Mouse (Mus musculus): ENCODE results near the gene Gm36245.
"Not testable (repeated sequence)": the region's sequence is repeated elsewhere in the genome, so short reads cannot be mapped to it uniquely, and the experiment has no call there.

Gene Gm36245

DNA sequence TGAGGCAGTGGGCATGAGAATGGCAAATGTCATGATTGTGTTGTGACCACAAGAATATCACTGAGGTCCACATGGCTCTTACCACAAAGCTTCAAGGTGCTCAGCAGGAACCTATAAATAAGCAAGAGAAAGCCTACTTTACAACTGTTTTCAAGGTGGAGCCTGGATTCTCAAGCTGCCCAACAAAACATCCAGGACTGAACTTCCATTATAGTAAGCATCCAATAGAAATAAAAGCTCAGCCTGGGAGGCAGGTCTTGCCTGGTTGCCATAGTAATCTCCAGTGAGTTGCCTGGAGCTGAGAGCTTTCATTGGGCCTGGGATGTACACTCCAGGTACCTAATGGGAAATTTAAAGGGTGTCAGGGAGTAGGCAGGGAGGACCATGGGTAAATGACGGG lies at the start of gene Gm36245:
Gene Gm36245, plus strand, starts transcription at position 301 of the 400 bp plus-strand sequence.
- no peak for DNase-seq

DNA sequence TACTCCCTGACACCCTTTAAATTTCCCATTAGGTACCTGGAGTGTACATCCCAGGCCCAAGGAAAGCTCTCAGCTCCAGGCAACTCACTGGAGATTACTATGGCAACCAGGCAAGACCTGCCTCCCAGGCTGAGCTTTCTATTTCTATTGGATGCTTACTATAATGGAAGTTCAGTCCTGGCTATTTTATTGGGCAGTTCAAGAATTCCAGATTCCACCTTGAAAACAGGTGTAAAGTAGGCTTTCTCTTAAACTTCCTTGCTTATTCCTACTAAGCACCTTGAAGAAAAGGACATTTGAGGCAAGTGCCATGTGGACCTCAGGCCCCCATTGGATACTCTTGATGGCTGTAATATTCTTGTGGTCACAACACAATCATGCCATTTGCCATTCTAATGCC lies 37.3 kb upstream of the Gm36245 start, which contains the start of gene 1700025B11Rik:
Gene 1700025B11Rik, minus strand, starts transcription at position 101 of the 400 bp plus-strand sequence.
- no peak for DNase-seq

DNA sequence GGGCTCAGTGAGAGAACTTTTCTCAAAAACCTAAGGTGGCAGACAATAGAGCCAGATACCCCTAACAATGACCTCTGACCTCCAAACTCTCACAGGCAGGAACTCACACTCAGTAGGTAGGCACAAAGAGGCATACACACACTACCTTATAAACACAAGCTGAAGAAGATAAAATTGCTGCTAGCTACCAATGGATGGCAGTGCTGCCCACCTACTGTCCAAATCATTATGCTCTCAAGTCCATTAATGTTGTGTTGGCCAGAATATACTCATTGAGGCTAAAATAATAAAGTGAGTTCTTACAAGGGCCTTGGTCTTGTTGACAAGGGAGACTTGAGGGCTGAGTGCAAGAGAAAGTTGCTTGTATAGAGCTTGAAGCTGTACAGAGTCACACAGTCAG lies 35.8 kb upstream of the Gm36245 start:
- no peak for DNase-seq

DNA sequence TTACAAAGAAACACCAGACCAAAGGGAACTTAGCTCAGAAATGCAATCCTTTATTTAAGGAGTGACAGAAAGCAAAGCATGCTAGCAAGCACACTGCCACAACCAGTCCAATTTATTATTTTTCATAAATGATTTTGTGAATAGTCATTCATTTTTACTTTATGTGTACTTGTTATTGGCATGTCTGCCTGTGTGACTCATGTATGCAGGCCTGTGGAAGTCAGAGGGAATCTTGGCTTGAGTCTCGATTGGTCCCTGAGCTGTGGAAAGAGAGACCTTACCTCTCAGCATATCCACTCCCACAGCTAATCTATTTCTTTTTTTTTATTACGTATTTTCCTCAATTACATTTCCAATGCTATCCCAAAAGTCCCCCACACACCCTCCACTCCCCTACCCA lies 20.3 kb upstream of the Gm36245 start:
- no peak for DNase-seq

DNA sequence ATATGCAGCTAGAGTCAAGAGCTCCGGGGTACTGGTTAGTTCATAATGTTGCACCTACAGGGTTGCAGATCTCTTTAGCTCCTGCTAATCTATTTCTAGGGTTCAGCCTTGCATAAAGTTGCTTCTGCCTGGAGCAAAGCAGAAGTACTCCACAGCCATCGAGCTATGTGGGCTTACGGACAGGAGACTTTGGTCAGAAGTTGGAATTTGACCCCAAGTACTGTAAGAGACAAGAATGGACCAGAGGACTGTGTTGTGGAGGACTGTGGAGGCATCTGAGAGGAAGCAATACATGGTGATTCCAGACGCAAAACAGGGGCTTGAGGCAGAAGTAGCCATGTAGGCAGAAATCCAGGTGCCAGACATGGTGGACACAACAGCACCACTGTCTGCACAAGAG lies 19.7 kb upstream of the Gm36245 start:
- no peak for DNase-seq

DNA sequence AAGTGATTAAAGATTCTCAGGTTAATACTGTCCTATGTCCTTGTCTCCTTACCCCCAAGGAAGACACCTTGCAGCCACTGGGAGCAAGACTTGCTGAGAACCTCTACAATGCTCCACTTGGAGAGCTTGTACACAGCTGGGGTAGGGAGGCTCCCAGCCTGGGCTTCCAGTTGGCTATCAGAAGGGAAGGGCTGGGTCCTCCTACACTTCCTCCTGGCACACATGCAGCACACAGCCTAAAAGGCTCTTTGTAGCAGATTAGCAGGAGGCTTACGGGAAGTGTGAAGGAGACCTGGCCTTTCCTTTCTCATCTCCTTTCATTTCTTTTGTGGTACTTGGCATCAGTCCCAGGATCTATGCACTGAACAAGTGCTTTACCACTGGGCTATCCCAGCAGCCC lies 17.4 kb upstream of the Gm36245 start:
- DNase-seq = no peak

DNA sequence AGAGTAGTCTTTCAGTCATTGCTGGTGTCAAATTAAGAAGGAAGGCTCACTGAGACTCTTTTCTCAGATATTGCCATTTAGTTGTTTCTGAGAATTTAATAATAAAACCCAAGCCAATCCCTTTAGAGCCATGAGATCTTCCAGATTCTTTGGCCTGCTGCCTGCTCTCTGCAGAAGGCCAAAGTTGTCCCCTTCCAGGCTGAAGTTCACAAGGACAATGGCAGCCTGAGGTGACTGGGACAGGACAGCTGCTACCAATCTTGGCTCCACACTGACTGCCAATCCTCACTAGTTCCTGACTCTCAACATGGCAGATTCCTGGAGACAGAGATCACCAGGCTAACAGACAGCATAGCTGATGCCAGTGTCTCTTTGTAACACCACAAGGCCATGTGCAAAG lies 12.0 kb upstream of the Gm36245 start:
- DNase-seq = no peak

DNA sequence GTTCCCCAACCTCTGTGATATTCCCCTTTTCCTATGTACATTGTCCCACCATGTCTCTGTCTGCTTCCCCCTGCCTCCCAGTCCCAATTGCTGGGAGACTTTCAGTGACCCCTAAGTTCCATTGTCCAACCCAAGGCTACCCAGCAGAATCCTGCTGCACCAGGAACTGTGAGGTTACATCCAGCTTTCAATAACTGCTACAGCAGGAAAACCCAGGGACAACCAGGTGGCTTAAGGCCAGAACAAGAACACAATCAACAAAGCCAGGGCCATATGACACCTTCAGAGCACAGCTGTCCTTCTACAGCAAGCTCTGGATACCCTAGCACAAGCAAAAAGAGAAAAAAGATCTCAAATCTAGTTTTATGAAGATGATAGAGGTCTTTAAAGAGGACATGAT lies 10.1 kb upstream of the Gm36245 start:
- no peak for DNase-seq

DNA sequence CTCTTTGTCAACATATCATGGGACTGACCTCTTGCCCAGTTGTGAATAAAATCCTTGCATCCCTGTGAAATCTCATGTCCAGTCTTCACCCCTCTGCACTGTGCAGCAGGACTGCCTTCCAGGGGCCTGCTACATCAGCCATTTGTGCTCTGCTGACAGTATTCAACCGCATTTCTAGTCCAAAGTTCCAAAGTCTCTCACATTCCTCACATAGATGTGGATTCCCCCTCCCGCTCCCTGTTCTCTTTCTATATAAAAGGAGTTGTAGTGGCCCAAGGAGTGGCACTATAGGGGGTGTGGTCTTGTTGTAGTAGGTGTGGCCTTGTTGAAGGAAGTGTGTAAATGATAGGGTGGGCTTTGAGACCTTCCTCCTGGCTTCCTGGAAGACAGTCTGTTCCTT lies 8.2 kb upstream of the Gm36245 start:
- DNase-seq = no peak

DNA sequence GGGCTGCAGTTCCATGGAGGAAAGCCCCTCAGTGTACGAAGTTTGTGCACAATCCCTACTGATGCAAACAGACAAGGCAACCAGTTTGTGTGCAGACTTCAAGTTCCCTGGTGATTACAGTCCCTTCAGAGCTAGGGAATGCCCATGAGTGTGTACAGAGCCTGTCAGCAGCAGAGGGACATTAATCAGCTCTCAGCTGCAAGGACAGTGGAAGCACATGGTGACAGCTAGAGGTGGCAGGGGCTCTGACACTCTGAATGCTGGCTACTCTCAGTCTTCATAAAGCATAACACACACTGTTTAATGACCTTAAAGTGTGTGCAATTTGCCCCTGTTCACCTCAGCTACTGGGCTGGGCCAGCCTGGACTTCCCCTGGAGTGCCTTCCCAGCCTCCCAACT lies 5.5 kb upstream of the Gm36245 start:
- DNase-seq = no peak

DNA sequence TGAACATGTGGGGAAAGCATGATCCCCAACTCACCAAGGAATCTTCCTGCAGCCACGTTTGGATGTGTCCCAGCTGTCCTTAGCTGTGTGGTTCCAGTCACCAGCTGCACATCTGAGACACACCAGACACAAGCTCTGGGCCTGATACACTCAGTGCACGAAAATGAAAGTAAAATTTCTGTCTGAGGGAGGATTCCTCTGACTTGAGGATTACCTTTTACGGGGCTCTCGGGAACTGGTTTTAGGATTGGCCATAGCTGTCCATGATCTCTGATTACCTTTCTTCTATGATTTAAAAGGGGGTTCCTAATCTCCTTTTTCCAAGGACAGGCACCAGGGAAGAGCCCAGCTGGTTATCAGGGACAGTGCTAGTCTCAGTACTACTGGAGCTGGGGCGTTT lies 3.1 kb upstream of the Gm36245 start, which contains the start of gene Apol10b:
Gene Apol10b, minus strand, starts transcription at position 165 of the 400 bp plus-strand sequence.
- no peak for DNase-seq

DNA sequence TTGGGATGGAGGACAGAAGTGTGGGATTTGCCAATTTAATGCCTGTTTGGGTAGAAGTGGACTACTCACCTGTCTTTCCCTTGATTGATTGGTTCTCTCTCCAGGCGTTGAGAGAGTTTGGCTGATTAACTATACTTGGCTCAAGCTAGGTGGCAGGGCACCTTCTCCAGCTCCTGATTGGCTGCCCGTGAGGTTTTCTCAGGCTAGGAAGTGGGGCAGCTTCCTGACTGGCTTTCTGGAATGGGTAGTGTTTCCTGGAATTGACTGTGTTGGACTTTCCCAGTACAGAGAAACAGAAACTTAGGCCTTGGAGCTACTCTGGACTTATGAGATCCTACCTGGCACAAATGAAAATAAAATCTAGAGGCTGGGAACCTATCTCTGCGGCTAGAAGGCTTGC lies 629 bp upstream of the Gm36245 start:
- no peak for DNase-seq

DNA sequence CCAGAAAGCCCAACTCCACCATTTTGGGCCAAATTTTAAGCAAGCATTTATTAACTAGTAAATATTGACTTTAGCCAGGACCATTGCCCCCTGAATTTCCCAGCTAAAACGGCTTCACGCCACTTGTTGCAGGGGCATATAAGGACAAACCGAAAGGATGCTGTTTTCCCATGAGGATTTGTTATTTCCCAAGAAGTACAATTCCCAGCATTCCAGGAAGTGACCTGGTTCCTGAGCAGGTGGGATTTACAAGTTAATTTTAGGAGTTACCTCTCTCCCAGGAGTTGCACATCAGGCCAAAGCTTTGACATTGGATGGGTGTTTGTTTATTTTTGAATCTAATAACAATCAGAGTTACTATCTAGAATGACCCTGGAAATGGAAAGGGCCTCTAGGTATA lies 7.0 kb downstream of the Gm36245 start:
- DNase-seq = no peak

DNA sequence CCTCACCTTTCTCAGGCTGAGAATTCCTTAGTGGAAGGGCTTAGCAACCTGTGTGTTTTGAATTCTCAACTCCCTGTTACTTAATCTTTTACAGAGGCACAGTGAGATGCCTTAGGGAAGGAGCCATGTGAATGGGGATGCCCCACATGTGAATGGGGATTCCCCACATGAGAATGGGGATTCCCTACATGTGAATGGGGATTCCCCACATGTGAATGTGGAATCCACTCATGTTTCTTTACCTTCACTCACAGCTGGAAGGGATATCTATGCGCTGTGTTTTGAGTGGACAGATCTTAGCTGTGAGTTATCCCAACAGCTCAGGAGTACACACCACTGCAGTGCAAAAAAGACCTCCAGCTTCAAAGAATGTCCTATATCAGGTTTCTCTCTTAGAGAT lies 25.7 kb downstream of the Gm36245 start:
- no peak for DNase-seq

DNA sequence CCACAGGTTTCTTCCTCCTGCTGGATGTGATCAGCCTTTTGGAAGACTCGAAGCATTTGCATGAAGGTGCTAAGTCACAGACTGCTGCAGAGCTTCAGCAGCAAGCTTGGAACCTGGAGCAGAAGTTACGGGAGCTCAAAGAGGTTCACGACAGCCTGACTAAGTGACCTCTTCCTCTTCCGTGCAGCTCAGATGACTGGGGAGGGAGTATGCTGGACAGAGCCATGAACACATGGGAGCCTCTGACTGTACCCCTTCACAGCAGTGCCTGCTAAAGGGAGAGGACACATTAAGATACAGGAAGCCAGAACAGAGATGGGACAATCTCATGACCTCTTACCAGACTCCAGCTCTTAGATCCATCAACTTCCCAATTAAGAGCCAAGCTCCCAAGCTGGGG lies 27.4 kb downstream of the Gm36245 start:
- DNase-seq = not testable (repeated sequence)

DNA sequence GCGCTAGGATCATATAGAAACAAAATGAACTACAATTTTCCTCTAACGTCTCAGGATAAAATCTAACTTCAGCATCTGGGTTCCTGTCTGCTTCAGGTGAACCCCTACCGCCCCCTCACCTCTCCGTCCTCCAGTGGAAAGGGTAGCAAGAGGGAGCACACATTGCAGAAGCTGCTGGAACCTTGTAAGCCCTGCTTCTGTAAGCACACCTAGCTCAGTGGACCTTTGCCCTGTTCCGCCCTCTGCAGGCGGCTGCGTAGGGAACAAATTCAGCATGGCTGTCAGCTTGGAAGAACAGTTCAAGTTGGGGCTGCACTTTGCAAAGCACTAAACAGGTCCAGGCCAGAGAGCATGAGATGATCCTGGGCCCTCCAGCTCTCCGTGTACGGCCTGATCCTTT lies 29.6 kb downstream of the Gm36245 start:
- DNase-seq = not testable (repeated sequence)

DNA sequence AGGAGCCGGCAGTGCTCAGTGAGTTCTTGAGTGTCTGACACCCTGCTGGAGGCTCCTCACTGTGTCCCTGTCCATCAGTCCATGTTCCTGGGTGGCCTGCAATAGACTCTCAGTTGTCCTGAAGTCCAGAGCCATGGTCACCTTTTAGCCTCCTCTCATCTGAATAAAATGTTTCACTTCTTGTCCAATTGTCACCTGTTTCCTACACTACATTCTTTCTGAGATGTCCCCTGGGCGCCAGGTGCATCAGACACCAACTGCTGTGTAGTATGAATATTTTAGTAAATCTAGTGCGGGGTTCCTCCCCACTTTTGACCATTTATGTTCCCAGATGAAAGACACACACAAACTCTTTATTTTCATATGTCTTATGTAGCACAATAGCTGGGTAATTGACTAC lies 30.8 kb downstream of the Gm36245 start:
- not testable (repeated sequence) for DNase-seq

DNA sequence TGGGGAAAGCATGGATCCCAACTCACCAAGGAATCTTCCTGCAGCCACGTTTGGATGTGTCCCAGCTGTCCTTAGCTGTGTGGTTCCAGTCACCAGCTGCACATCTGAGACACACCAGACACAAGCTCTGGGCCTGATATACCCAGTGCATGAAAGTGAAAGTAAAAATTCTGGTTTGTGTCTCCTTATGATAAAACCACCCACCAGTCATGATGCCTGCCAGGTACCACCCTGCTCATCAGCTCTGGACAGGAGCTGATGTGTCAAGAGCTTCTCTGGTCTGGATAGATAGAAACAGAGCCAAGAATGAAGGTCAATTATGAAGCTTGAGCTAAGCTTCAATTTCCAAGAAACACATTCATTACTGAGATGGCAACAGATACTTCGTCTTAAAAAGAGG lies 44.1 kb downstream of the Gm36245 start, which contains the start of gene Apol11b:
Gene Apol11b, minus strand, starts transcription at position 111 of the 400 bp plus-strand sequence.
- DNase-seq = not testable (repeated sequence)

DNA sequence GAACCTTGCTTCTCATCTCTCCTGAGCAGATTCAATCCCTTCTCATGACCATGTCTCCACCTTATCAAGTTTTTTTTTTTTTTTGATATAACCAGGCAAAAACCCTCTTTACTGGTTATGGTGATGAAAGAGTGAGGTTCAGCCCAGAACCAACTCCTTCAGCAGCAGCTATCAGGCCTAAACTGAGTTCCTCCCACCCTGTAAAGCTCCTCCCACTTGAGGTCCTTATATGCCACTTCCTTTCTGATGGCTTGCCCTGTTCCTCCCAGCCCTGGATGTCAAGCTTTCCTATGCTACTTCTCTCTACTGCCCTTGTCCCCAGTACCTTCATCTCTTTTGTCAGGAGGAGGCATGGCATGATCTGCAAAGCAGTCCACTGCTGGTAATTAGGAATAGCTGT lies 52.1 kb downstream of the Gm36245 start:
- DNase-seq = not testable (repeated sequence)

All from retina, postnatal 1 day (tissue).